Comparison of ENCODE assay signal across 12 mouse cellular contexts in the genomic region with DNA sequence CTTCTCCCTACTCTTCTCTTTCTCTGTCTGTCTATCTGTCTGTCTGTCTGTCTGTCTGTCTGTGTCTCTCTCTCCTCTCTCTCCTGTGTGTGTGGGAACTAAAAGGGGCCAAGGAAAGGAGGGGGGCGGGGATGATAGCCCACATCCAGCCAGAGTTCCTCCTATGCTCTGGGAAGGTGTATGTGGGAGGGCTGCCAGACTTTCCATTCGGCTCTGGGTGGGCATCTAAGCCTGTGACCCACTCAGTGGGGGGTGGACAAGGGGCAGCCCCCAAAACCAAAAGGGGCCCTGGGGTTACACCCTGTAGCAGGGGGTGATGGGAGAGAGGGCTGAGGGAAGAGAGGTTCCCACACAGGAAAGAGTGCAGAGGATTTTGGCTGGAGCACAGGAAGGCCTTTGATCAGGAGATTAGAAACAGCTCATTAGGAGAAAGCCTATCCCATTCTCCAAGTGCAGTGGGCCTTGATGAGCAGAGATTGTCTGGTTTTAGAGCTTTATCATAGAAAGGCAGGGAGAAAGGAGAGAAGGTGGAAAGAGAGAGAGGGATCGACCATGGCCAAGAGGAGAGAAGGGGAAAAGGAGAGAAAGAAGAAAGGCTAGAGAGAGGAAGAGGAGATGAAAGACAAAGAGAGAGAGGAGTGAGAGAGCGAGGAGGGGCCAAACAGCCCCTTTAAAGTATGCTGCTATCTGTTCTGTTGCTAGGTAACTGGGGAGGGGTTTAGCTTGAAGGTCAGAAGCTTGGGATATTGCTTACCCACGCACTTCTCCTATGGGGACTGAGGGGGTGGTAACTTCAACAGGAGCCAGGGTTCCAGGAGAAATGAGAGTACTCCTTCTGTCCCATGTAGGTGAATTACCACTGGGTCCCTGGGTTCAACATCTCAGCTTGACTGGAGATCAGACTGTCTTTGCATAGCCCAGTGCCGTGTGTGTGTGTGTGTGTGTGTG.
A peak's percentile ranks its signal among the peaks of the same experiment; 100 is the strongest.
DNase-seq lines count a peak whose midpoint lies in the region; ATAC-seq lines count a peak whose summit lies in the region.
"Had no signal": no experiment of that assay in that cellular context is flagged by ENCODE, and none has a peak within 500 bp of the region (broad histone marks: within the 10 kb centered on the region; RNA-seq: fewer than 3 reads in every experiment).

No protein-coding gene starts in this region.

- no peaks in the 10 kb centered on the region for H3K36me3 ChIP-seq in kidney, embryonic 15.5 days
- H3K36me3 ChIP-seq in hindbrain, embryonic 16.5 days (ENCODE audit: control insufficient read depth, insufficient read depth, low read length) = no peaks in the 10 kb centered on the region
- H3K36me3 ChIP-seq: heart, embryonic 12.5 days had no signal

- H3K27ac ChIP-seq in kidney, embryonic 15.5 days = no peak overlapping the region
- H3K27ac ChIP-seq in hindbrain, embryonic 16.5 days (ENCODE audit: low read depth, low read length) = no peak overlapping the region

- DNase-seq in kidney, postnatal 4 days = no peak
- peak; percentile 45 for DNase-seq in Muller cell, postnatal 12 days (ENCODE audit: inconsistent ontology term)
- DNase-seq in embryo, embryonic 10 days (ENCODE audit: low spot score) = peak; percentile 9
- DNase-seq in adrenal gland, adult (ENCODE audit: inconsistent age in 2 of 2, low spot score in 1 of 2) = no peak
- DNase-seq in heart, postnatal 25 days (ENCODE audit: low spot score) = no peak
- DNase-seq: adrenal gland, postnatal 36 days; gastrocnemius, postnatal 36 days; kidney, postnatal 14 days; lung, adult 2 months had no signal

- WGBS in kidney, embryonic 15.5 days = 41% methylated on average over 6 of the region's 6 CpGs
- 30% methylated on average over 6 of the region's 6 CpGs for WGBS in hindbrain, embryonic 16.5 days

- no peak overlapping the region for H3K9ac ChIP-seq in kidney, embryonic 15.5 days
- no peak overlapping the region for H3K9ac ChIP-seq in hindbrain, embryonic 16.5 days (ENCODE audit: low read depth, low read length)
- H3K9ac ChIP-seq: heart, embryonic 12.5 days had no signal

- H3K4me2 ChIP-seq in kidney, embryonic 15.5 days = no peak overlapping the region
- H3K4me2 ChIP-seq in hindbrain, embryonic 16.5 days (ENCODE audit: low read length) = no peak overlapping the region
- H3K4me2 ChIP-seq: heart, embryonic 12.5 days had no signal

- H3K4me3 ChIP-seq in kidney, embryonic 15.5 days (replicated peaks) = no peak overlapping the region
- no peak overlapping the region for H3K4me3 ChIP-seq in hindbrain, embryonic 16.5 days (ENCODE audit: low read length)
- H3K4me3 ChIP-seq: heart, embryonic 12.5 days had no signal

- no peaks in the 10 kb centered on the region for H3K4me1 ChIP-seq in kidney, embryonic 15.5 days
- H3K4me1 ChIP-seq in hindbrain, embryonic 16.5 days (ENCODE audit: control insufficient read depth, insufficient read depth, low read depth, low read length) = no peaks in the 10 kb centered on the region
- H3K4me1 ChIP-seq: heart, embryonic 12.5 days had no signal

- no peaks in the 10 kb centered on the region for H3K9me3 ChIP-seq in kidney, embryonic 15.5 days (replicated peaks)
- no peaks in the 10 kb centered on the region for H3K9me3 ChIP-seq in hindbrain, embryonic 16.5 days (ENCODE audit: control insufficient read depth, low read length)
- H3K9me3 ChIP-seq: heart, embryonic 12.5 days had no signal

- intact Hi-C loops in heart, postnatal 25 days (cut with DNase I) = no loop called here

- ATAC-seq in kidney, embryonic 15.5 days (replicated peaks; ENCODE audit: low FRiP score) = peak; percentile 22; the same call in 1 of the 2 replicates
- peak; percentile 58; the same call in 1 of the 2 replicates for ATAC-seq in hindbrain, embryonic 16.5 days

- no peaks in the 10 kb centered on the region for H3K27me3 ChIP-seq in kidney, embryonic 15.5 days
- no peaks in the 10 kb centered on the region for H3K27me3 ChIP-seq in hindbrain, embryonic 16.5 days (replicated peaks; ENCODE audit: control insufficient read depth, insufficient read depth, low read length)
- H3K27me3 ChIP-seq: heart, embryonic 12.5 days had no signal

Comparison
In these comparisons a context has a peak if more than half of its experiments do, and no peak if none do; other contexts are left out.
1. DNase-seq: peak in Muller cell, postnatal 12 days (single experiment) and embryo, embryonic 10 days (single experiment); none in kidney, postnatal 4 days (0 of 2), adrenal gland, adult (0 of 2) and heart, postnatal 25 days (single experiment).